Comparison of ENCODE assay signal across 17 mouse cellular contexts in genomic region chr5:32767004-32767403, GRCm38 (mm10). TPM values are rescaled to one million over a fixed set of nuclear protein-coding genes. Genes with fewer than 3 reads are reported as not detected.
"Had no signal": no experiment of that assay in that cellular context is flagged by ENCODE, and none has a peak within 500 bp of the region (broad histone marks: within the 10 kb centered on the region; RNA-seq: fewer than 3 reads in every experiment).

No protein-coding gene starts in this region.

- H3K9ac ChIP-seq: kidney, embryonic 15.5 days; limb, embryonic 15.5 days; neural tube, embryonic 12.5 days; stomach, embryonic 15.5 days had no signal

- ATAC-seq: hindbrain, postnatal 0 days; intestine, embryonic 16.5 days had no signal

- H3K27me3 ChIP-seq: kidney, embryonic 15.5 days; limb, embryonic 15.5 days; neural tube, embryonic 12.5 days; stomach, embryonic 15.5 days had no signal

- DNase-seq: kidney, postnatal 25 days; lung, adult 18-20 months; thymus, adult 2 months; thymus, postnatal 36 days had no signal

- H3K4me1 ChIP-seq: kidney, embryonic 15.5 days; limb, embryonic 15.5 days; midbrain, embryonic 10.5 days; neural tube, embryonic 12.5 days; stomach, embryonic 15.5 days had no signal

- H3K27ac ChIP-seq: hindbrain, postnatal 0 days; kidney, embryonic 15.5 days; limb, embryonic 15.5 days; midbrain, embryonic 10.5 days; neural tube, embryonic 12.5 days; stomach, embryonic 15.5 days had no signal

- H3K4me3 ChIP-seq: kidney, embryonic 15.5 days; limb, embryonic 15.5 days; midbrain, embryonic 10.5 days; myocyte; neural tube, embryonic 12.5 days; stomach, embryonic 15.5 days had no signal

- H3K9me3 ChIP-seq: kidney, embryonic 15.5 days; limb, embryonic 15.5 days; midbrain, embryonic 10.5 days; neural tube, embryonic 12.5 days; stomach, embryonic 15.5 days had no signal

- H3K4me2 ChIP-seq: kidney, embryonic 15.5 days; limb, embryonic 15.5 days; neural tube, embryonic 12.5 days; stomach, embryonic 15.5 days had no signal

RNA-seq across cellular contexts. Expression of gene Gm20671, which starts 59.9 kb away (rescaled TPM):
- total RNA-seq: layer of hippocampus, postnatal 25 days; left cerebral cortex, adult 8-10 months; left cerebral cortex, postnatal 25 days had no signal
- polyA plus RNA-seq: hindbrain, postnatal 0 days; intestine, embryonic 16.5 days; kidney, embryonic 15.5 days; limb, embryonic 11.5 days; limb, embryonic 15.5 days; midbrain, embryonic 10.5 days; midbrain, embryonic 14.5 days; myocyte; neural tube, embryonic 12.5 days; stomach, embryonic 15.5 days had no signal
